Mouse (Mus musculus): ENCODE measurements at regions not wholly inside any gene's neighbourhood (a gene's known extent, or its start where the extent isn't known, plus 50 kb on each side); places are given as distances from the start of the nearest gene placed in this dataset.

DNA sequence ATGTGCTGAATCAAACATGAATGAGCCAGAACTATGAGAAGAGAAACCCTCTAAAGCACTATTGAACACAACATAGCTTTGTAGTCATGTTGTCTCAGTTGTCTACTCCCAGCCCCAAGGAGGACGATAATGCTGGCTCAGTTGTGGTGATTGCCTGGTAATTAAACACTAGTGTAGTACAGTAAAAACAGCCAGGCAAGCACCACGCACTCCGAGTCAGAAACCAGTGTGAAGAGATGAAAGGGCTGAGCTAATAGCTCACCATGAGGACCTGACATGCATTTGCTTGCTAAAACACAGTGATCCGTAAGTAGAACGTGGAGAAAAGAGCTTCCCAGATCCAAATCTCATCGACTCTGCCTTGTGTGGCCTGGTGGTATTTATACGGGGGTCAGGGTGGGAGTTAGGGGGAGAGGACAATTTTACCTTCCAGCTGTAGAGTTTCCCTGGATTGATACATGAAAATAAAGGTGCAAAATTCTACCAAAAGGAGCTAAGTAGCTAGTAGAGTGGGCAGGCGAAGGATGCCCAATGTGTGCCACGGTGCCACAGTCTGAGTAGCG, 80.0 kb upstream of the Otx2 start:
- no peak for TF ChIP-seq CTCF (IDR thresholded peaks at IDR 0.05; ENCODE audit: control insufficient read depth, insufficient read depth, insufficient read length)
- no peak for TF ChIP-seq FOSL1 (IDR thresholded peaks at IDR 0.05; ENCODE audit: insufficient read depth, low read length, poor library complexity, severe bottlenecking)
- no peak for TF ChIP-seq MAX (IDR thresholded peaks at IDR 0.05)
- no peak for TF ChIP-seq MYOD1 (IDR thresholded peaks at IDR 0.05; ENCODE audit: control insufficient read depth, insufficient read length, low read depth)
- no peak for TF ChIP-seq CEBPB (IDR thresholded peaks at IDR 0.05; ENCODE audit: low read depth)
- no peak for TF ChIP-seq MYOG (IDR thresholded peaks at IDR 0.05; ENCODE audit: control insufficient read depth, extremely low read depth, insufficient read length)
- TF ChIP-seq USF1 (IDR thresholded peaks at IDR 0.05; ENCODE audit: low read depth) = no peak
- Histone ChIP-seq H3K36me3 (ENCODE audit: control insufficient read depth, insufficient read depth) (no peaks in the 10 kb centered on the region), H3K27me3 (ENCODE audit: control insufficient read depth, insufficient read depth, insufficient read length) (peaks cover 17% of the 10 kb centered on the region), H3K4me3 (ENCODE audit: insufficient read depth, poor library complexity, severe bottlenecking) (no peak overlapping the region), H3ac (ENCODE audit: control insufficient read depth, insufficient read length, low read depth) (no peak overlapping the region), H3K79me2 (ENCODE audit: control insufficient read depth, insufficient read depth) (no peaks in the 10 kb centered on the region), H3K79me3 (ENCODE audit: low read depth) (no peaks in the 10 kb centered on the region)

DNA sequence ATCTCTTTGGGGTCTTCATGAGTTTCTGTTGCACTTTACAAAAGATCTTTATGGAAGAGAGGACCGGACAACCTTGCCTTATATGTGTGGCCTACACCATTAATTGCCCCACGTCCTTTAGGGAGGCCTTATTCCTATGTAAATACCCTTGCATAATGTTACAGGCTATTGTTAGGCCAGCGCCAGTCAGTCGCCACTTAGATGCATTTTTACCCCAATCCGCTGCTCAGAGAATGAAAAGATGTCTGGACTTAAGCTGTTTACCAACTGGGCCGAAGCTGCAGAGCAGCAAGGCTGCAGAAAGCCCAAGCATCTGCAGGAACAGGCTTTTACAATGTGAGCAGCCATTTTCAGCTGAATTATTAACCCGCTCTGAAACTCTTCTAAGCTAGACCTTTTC, 79.5 kb upstream of the Otx2 start:
- H3K4me3 ChIP-seq (ENCODE audit: insufficient read depth, poor library complexity, severe bottlenecking) = no peak overlapping the region
- peaks cover 17% of the 10 kb centered on the region for H3K27me3 ChIP-seq (ENCODE audit: control insufficient read depth, insufficient read depth, insufficient read length)
- H3K36me3 ChIP-seq (ENCODE audit: control insufficient read depth, insufficient read depth) = no peaks in the 10 kb centered on the region
- TF ChIP-seq MYOG (IDR thresholded peaks at IDR 0.05; ENCODE audit: control insufficient read depth, extremely low read depth, insufficient read length) (no peak), USF1 (IDR thresholded peaks at IDR 0.05; ENCODE audit: low read depth) (no peak), FOSL1 (IDR thresholded peaks at IDR 0.05; ENCODE audit: insufficient read depth, low read length, poor library complexity, severe bottlenecking) (no peak), MAX (IDR thresholded peaks at IDR 0.05) (no peak), CTCF (IDR thresholded peaks at IDR 0.05; ENCODE audit: control insufficient read depth, insufficient read depth, insufficient read length) (no peak), MYOD1 (IDR thresholded peaks at IDR 0.05; ENCODE audit: control insufficient read depth, insufficient read length, low read depth) (no peak), CEBPB (IDR thresholded peaks at IDR 0.05; ENCODE audit: low read depth) (no peak)
- no peaks in the 10 kb centered on the region for H3K79me2 ChIP-seq (ENCODE audit: control insufficient read depth, insufficient read depth)
- no peak overlapping the region for H3ac ChIP-seq (ENCODE audit: control insufficient read depth, insufficient read length, low read depth)
- H3K79me3 ChIP-seq (ENCODE audit: low read depth) = no peaks in the 10 kb centered on the region

DNA sequence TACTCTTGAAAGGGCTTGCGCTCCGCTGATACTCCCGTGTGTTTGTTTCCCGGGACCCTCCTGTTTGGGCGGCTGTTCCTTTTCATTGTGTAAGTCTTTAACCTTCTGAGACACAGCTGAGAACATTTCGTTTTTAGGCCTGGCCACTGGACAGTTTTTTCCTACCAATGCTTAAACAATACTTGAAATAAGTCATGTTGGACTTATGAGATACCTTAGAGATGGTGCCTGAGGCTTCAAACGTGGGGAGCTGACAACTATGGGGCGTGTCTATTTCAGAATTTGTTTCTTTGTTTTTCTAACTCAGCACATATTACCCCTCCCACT, 78.9 kb upstream of the Otx2 start:
- no peak overlapping the region for H3ac ChIP-seq (ENCODE audit: control insufficient read depth, insufficient read length, low read depth)
- H3K4me3 ChIP-seq (ENCODE audit: insufficient read depth, poor library complexity, severe bottlenecking) = no peak overlapping the region
- no peak for TF ChIP-seq MYOD1 (IDR thresholded peaks at IDR 0.05; ENCODE audit: control insufficient read depth, insufficient read length, low read depth)
- TF ChIP-seq MAX (IDR thresholded peaks at IDR 0.05) = no peak
- no peak for TF ChIP-seq USF1 (IDR thresholded peaks at IDR 0.05; ENCODE audit: low read depth)
- no peak for TF ChIP-seq CTCF (IDR thresholded peaks at IDR 0.05; ENCODE audit: control insufficient read depth, insufficient read depth, insufficient read length)
- no peak for TF ChIP-seq FOSL1 (IDR thresholded peaks at IDR 0.05; ENCODE audit: insufficient read depth, low read length, poor library complexity, severe bottlenecking)
- no peak for TF ChIP-seq CEBPB (IDR thresholded peaks at IDR 0.05; ENCODE audit: low read depth)
- no peak for TF ChIP-seq MYOG (IDR thresholded peaks at IDR 0.05; ENCODE audit: control insufficient read depth, extremely low read depth, insufficient read length)
- H3K79me3 ChIP-seq (ENCODE audit: low read depth) = no peaks in the 10 kb centered on the region
- H3K36me3 ChIP-seq (ENCODE audit: control insufficient read depth, insufficient read depth) = no peaks in the 10 kb centered on the region
- H3K79me2 ChIP-seq (ENCODE audit: control insufficient read depth, insufficient read depth) = no peaks in the 10 kb centered on the region
- H3K27me3 ChIP-seq (ENCODE audit: control insufficient read depth, insufficient read depth, insufficient read length) = peaks cover 17% of the 10 kb centered on the region

DNA sequence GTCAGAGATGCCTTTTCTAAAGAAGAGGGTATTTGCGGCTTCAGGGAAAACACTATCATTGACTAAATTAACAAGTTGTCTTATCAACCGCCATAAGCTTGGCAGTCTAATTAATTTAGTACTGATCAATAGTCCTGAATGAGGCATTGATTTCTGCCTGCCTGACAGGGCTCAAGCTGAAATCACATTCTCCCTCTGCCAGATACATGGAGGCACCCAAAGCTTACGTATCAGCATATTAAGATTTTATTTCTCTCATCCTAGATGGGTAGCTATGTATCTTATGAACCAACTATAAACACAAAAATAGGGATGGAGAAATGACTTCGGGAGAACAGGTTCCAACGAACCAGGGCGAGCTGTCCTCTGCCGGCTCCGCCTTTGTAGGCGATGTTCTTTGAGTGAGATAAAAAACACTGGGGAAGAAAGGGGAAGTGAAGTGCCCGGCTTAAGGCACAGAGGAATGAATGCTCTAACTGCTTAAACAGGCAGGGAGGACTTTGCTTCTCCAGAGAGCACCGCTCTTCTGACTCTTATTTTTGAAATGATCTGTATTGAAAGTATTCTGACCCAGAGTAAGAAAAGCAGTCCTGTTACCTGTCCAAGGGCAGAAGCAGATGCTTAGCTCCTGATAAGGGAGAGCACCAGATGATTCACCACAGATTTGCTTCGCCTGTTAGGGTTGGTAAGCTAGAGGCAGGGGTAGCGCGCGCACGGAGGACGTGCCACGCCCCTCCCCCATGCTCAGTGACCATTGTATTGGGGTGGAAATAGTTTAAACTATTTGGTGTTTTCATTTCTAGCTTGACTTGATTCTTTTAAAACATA, 78.3 kb upstream of the Otx2 start:
- Histone ChIP-seq H3K79me3 (ENCODE audit: low read depth) (no peaks in the 10 kb centered on the region), H3ac (ENCODE audit: control insufficient read depth, insufficient read length, low read depth) (no peak overlapping the region), H3K27me3 (ENCODE audit: control insufficient read depth, insufficient read depth, insufficient read length) (peaks cover 17% of the 10 kb centered on the region), H3K36me3 (ENCODE audit: control insufficient read depth, insufficient read depth) (no peaks in the 10 kb centered on the region), H3K79me2 (ENCODE audit: control insufficient read depth, insufficient read depth) (no peaks in the 10 kb centered on the region), H3K4me3 (ENCODE audit: insufficient read depth, poor library complexity, severe bottlenecking) (no peak overlapping the region)
- no peak for TF ChIP-seq FOSL1 (IDR thresholded peaks at IDR 0.05; ENCODE audit: insufficient read depth, low read length, poor library complexity, severe bottlenecking)
- TF ChIP-seq USF1 (IDR thresholded peaks at IDR 0.05; ENCODE audit: low read depth) = no peak
- TF ChIP-seq MYOG (IDR thresholded peaks at IDR 0.05; ENCODE audit: control insufficient read depth, extremely low read depth, insufficient read length) = no peak
- no peak for TF ChIP-seq MAX (IDR thresholded peaks at IDR 0.05)
- no peak for TF ChIP-seq MYOD1 (IDR thresholded peaks at IDR 0.05; ENCODE audit: control insufficient read depth, insufficient read length, low read depth)
- no peak for TF ChIP-seq CTCF (IDR thresholded peaks at IDR 0.05; ENCODE audit: control insufficient read depth, insufficient read depth, insufficient read length)
- TF ChIP-seq CEBPB (IDR thresholded peaks at IDR 0.05; ENCODE audit: low read depth) = no peak

DNA sequence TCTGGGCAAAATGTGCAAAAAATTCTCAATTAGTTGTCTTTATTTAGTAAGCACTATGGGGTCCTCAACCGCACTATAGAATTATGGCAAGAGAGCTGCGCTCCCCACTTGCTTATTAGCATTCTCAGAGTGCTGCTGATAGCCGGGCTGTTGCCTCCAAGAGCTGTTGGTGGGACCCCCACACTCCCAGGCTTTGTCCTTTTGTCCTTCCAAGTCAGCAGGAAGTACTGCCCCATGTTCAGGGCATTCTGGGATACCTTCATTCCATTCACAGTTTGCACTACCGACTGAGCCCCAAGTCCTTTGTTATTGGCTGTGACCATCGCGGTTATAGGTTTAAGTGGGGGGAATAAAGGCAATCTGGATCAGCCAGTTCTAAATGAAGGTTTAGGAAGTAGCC, 77.4 kb upstream of the Otx2 start:
- no peak for TF ChIP-seq USF1 (IDR thresholded peaks at IDR 0.05; ENCODE audit: low read depth)
- no peak for TF ChIP-seq MAX (IDR thresholded peaks at IDR 0.05)
- no peak for TF ChIP-seq MYOD1 (IDR thresholded peaks at IDR 0.05; ENCODE audit: control insufficient read depth, insufficient read length, low read depth)
- TF ChIP-seq CEBPB (IDR thresholded peaks at IDR 0.05; ENCODE audit: low read depth) = no peak
- no peak for TF ChIP-seq CTCF (IDR thresholded peaks at IDR 0.05; ENCODE audit: control insufficient read depth, insufficient read depth, insufficient read length)
- no peak for TF ChIP-seq FOSL1 (IDR thresholded peaks at IDR 0.05; ENCODE audit: insufficient read depth, low read length, poor library complexity, severe bottlenecking)
- TF ChIP-seq MYOG (IDR thresholded peaks at IDR 0.05; ENCODE audit: control insufficient read depth, extremely low read depth, insufficient read length) = no peak
- H3K79me3 ChIP-seq (ENCODE audit: low read depth) = no peaks in the 10 kb centered on the region
- no peak overlapping the region for H3K4me3 ChIP-seq (ENCODE audit: insufficient read depth, poor library complexity, severe bottlenecking)
- no peaks in the 10 kb centered on the region for H3K79me2 ChIP-seq (ENCODE audit: control insufficient read depth, insufficient read depth)
- H3K36me3 ChIP-seq (ENCODE audit: control insufficient read depth, insufficient read depth) = no peaks in the 10 kb centered on the region
- H3ac ChIP-seq (ENCODE audit: control insufficient read depth, insufficient read length, low read depth) = no peak overlapping the region
- peaks cover 17% of the 10 kb centered on the region for H3K27me3 ChIP-seq (ENCODE audit: control insufficient read depth, insufficient read depth, insufficient read length)
